Mouse (Mus musculus) G1E (cell line): ENCODE results near the gene Rsph1. TPM values are rescaled to one million over a fixed set of nuclear protein-coding genes. Genes with fewer than 3 reads are reported as not detected.

Source experiments
- ATAC-seq: 2 replicates; pipeline ENCODE4 v1.8.0; 2016; ENCODE audit warnings: mild to moderate bottlenecking; ENCODE audit not compliant: insufficient number of reproducible peaks, poor library complexity, low FRiP score, severe bottlenecking; ENCODE audit errors: extremely low read depth
- DNase-seq: peaks from one replicate; pipeline ENCODE4 v3.0.0; 2012; ENCODE audit warnings: low spot score
- H3K27me3 ChIP-seq: 2 replicates; pipeline ENCODE4 v1.6.1; 2012; ENCODE audit warnings: mild to moderate bottlenecking, low read length, inconsistent platforms; ENCODE audit not compliant: insufficient read depth
- H3K36me3 ChIP-seq: replicated peaks from 2 replicates; pipeline ENCODE3; 2012; ENCODE audit warnings: mild to moderate bottlenecking, inconsistent platforms
- H3K4me1 ChIP-seq: 2 replicates; pipeline ENCODE4 v1.6.1; 2012; ENCODE audit warnings: low read depth, low read length, inconsistent platforms, mixed read lengths; ENCODE audit not compliant: insufficient read depth
- H3K4me3 ChIP-seq: 2 replicates; pipeline ENCODE4 v1.5.1; 2012; ENCODE audit warnings: low read depth, mild to moderate bottlenecking, inconsistent platforms, low read length, moderate library complexity, mixed read lengths
- H3K9me3 ChIP-seq: replicated peaks from 2 replicates; pipeline ENCODE4 v1.6.1; 2012; ENCODE audit warnings: inconsistent platforms
- CTCF ChIP-seq: IDR thresholded peaks from 2 replicates; pipeline ENCODE4 v1.5.1; 2012; ENCODE audit warnings: low read depth, low read length, inconsistent platforms, mixed read lengths
- GATA1 ChIP-seq: IDR thresholded peaks from 2 replicates; pipeline ENCODE4 v1.6.1; 2012; ENCODE audit warnings: borderline replicate concordance, low read length, inconsistent platforms, mixed read lengths
- GATA2 ChIP-seq: IDR thresholded peaks from 2 replicates; pipeline ENCODE4 v1.6.1; 2012; ENCODE audit warnings: low read depth, low read length, inconsistent platforms, borderline replicate concordance
- POLR2AphosphoS5 ChIP-seq: IDR thresholded peaks from 2 replicates; pipeline ENCODE4 v1.6.1; 2012; ENCODE audit warnings: low read depth, low read length, inconsistent platforms; ENCODE audit not compliant: insufficient replicate concordance
- TAL1 ChIP-seq: conservative IDR thresholded peaks from 2 replicates; pipeline ENCODE4 v1.6.1; 2012; ENCODE audit warnings: low read depth, low read length, inconsistent platforms, mixed read lengths
- polyA plus RNA-seq: library from polyadenylated mRNA; stranded (reverse); fragments of >175 nt; gene quantifications from 2 replicates; pipeline ENCODE4 v1.2.3, GENCODE M21; 2012
- total RNA-seq, 2 experiments: library from RNA; stranded (forward) in 1 of 2; stranded (reverse) in 1 of 2; fragments of 200-1000 nt in 1 of 2; fragments of >200 nt in 1 of 2; fragmentation: Nextera tagmentation in 1 of 2; gene quantifications; 2 replicates each; pipeline ENCODE4 v1.2.3; 2014 to 2017

Gene Rsph1
- total and polyA plus RNA-seq, 3 experiments = not detected

- no peaks in the 10 kb centered on the region for H3K36me3 ChIP-seq
- H3K27me3 ChIP-seq = no peaks in the 10 kb centered on the region
- no peak overlapping the region for H3K4me3 ChIP-seq
- TF ChIP-seq CTCF = no peak
- no peak for TF ChIP-seq POLR2AphosphoS5
- TF ChIP-seq GATA2 = no peak
- no peak for TF ChIP-seq TAL1
- no peak for TF ChIP-seq GATA1
- ATAC-seq (no peak), DNase-seq (no peak)
- H3K9me3 ChIP-seq = peaks cover 52% of the 10 kb centered on the region
- no peaks in the 10 kb centered on the region for H3K4me1 ChIP-seq
Observed at GRCm38 (mm10) chr17:31270246-31270645, 6.9 kb downstream of the Rsph1 start.

- H3K36me3 ChIP-seq = no peaks in the 10 kb centered on the region
- H3K4me1 ChIP-seq = no peaks in the 10 kb centered on the region
- DNase-seq (no peak), ATAC-seq (no peak)
- no peak for TF ChIP-seq CTCF
- TF ChIP-seq GATA2 = no peak
- no peak for TF ChIP-seq GATA1
- TF ChIP-seq TAL1 = no peak
- TF ChIP-seq POLR2AphosphoS5 = no peak
- no peaks in the 10 kb centered on the region for H3K27me3 ChIP-seq
- no peak overlapping the region for H3K4me3 ChIP-seq
- peaks cover 53% of the 10 kb centered on the region for H3K9me3 ChIP-seq
Observed at GRCm38 (mm10) chr17:31269761-31270160, 7.4 kb downstream of the Rsph1 start.

DNA sequence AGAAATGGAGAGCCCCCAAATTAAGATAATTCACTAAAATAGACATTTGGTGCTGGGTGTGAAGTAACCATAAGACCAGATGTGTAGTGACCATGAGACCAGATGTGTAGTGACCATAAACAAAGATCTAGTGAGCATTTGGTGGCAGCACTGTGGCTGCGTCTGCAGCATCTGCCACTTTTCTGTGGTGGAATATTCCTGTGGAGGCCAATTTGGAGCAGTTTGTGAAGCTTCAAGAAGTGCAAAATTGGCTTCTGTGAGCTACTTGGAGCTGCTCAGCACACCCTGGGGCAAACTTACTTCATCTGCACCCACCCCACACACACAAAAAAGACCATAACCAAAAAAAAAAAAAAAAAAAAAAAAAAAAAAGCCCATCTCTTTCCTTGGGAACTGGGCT is 9.2 kb downstream of the Rsph1 start:
- no peak for ATAC-seq
- no peak for TF ChIP-seq GATA1
- no peak for TF ChIP-seq CTCF
- TF ChIP-seq GATA2 = no peak
- TF ChIP-seq TAL1 = no peak
- no peak for TF ChIP-seq POLR2AphosphoS5
- no peaks in the 10 kb centered on the region for H3K27me3 ChIP-seq
- H3K9me3 ChIP-seq = peaks cover 57% of the 10 kb centered on the region
- H3K4me3 ChIP-seq = no peak overlapping the region
- H3K36me3 ChIP-seq = no peaks in the 10 kb centered on the region
- H3K4me1 ChIP-seq = no peaks in the 10 kb centered on the region
- no peak for DNase-seq

GRCm38 (mm10) chr17:31267603-31268002 is 9.6 kb downstream of the Rsph1 start:
- ATAC-seq = no peak
- H3K9me3 ChIP-seq = peaks cover 56% of the 10 kb centered on the region
- H3K36me3 ChIP-seq = no peaks in the 10 kb centered on the region
- H3K4me1 ChIP-seq = no peaks in the 10 kb centered on the region
- H3K27me3 ChIP-seq = no peaks in the 10 kb centered on the region
- no peak overlapping the region for H3K4me3 ChIP-seq
- no peak for DNase-seq
- TF ChIP-seq CTCF = no peak
- TF ChIP-seq TAL1 = no peak
- TF ChIP-seq GATA2 = no peak
- no peak for TF ChIP-seq GATA1
- no peak for TF ChIP-seq POLR2AphosphoS5

GRCm38 (mm10) chr17:31267138-31267537 is 10.0 kb downstream of the Rsph1 start:
- Histone ChIP-seq H3K9me3 (peaks cover 56% of the 10 kb centered on the region), H3K4me1 (no peaks in the 10 kb centered on the region), H3K36me3 (no peaks in the 10 kb centered on the region), H3K27me3 (no peaks in the 10 kb centered on the region), H3K4me3 (no peak overlapping the region)
- ATAC-seq (no peak), DNase-seq (no peak)
- no peak for TF ChIP-seq GATA2
- no peak for TF ChIP-seq POLR2AphosphoS5
- no peak for TF ChIP-seq TAL1
- TF ChIP-seq CTCF = no peak
- TF ChIP-seq GATA1 = no peak

- Histone ChIP-seq H3K9me3 (peaks cover 60% of the 10 kb centered on the region), H3K36me3 (no peaks in the 10 kb centered on the region), H3K4me3 (no peak overlapping the region), H3K27me3 (no peaks in the 10 kb centered on the region), H3K4me1 (no peaks in the 10 kb centered on the region)
- no peak for TF ChIP-seq GATA1
- TF ChIP-seq POLR2AphosphoS5 = no peak
- no peak for TF ChIP-seq CTCF
- no peak for TF ChIP-seq TAL1
- no peak for TF ChIP-seq GATA2
- no peak for DNase-seq
- no peak for ATAC-seq
Observed at GRCm38 (mm10) chr17:31266321-31266950, 10.7 kb downstream of the Rsph1 start.
